Mouse (Mus musculus) layer of hippocampus, adult 18-20 months (tissue): ENCODE data around the gene Mdm2. TPM values are rescaled to one million over a fixed set of nuclear protein-coding genes. Genes with fewer than 3 reads are reported as not detected.

Source experiments
- DNase-seq, 2 experiments: peaks; one replicate each; pipeline ENCODE4 v3.0.0; 2022; ENCODE audit warnings: low spot score in 2 of 2
- total RNA-seq, 2 experiments: library from RNA; stranded (reverse); gene quantifications; 2 replicates each; pipeline ENCODE4 v1.2.3; 2021

Gene Mdm2
- total RNA-seq, 2 experiments from 2014 or later = 54.3 to 61.9 TPM

DNA sequence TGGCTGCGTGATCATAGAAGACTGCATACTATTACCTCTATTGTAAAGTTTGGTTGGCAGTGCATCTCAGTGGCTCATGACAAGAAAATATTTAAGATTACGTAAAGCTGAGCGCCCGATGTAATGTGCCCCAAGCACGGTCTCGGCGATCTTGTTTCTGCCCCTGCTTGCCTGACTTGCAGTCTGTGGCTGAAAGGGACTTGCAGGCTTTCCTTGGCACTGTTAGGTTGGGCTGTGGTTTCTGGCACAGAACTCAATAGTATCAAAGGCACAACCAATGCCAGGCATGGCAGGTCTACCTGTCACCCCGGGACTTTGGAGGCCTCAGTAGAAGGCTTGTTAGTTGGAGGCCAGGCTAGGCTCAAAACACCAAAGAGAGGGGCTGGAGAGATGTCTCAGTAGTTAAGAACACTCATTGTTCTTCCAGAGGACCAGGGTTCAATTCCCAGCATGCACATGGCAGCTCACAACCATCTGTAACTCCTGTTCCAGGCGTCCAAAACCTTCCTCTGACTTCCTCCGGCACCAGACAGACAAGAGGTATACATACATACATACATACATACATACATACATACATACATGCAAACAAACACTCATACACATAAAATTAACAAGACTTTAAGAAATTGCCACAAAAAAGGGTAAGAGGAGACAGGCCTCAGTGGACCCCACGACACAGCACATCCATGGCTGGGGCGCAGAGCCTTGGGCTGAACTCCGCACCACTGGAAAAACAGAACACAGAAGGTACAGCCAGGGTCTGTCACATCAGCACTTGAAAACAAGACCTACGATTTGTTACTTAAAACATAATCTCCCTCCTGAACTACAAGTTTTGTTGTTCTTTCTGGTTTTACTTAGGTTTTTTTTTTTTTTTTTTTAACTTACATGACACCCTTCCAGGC, 51.8 kb downstream of the Mdm2 start:
- no peak for DNase-seq

- no peak for DNase-seq
Observed at GRCm38 (mm10) chr10:117657659-117658306, 52.8 kb downstream of the Mdm2 start.

DNA sequence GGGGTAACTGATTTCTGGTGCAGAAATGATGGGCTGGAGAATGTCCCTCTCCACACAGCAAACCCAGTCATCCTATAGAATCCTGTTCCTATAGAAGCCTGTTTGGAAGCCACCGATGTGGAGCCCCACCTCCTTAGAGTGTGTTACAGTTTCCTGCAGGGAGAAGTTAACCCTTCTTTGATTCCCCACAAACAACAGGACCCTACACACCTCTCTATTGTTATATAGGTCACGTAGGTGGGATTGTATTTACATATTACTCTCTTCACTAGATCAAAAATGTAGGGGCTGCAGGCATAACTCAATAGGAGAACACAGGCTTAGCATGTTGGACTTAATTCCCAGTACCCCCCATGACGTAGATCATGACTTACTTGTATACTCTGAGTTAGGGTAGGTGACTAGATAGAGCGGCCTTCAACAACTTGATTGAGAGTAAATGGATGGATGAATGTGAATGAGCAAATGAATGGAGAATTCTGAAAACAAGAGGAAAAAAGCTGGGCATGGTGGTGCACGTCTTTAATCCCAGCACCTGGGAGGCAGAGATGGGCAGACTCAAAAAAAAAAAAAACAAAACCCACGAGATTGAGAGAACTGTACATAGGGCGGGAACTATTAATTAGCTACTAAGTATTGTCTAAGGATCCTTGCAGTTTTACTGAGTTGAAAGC, 53.4 kb downstream of the Mdm2 start:
- DNase-seq = no peak

GRCm38 (mm10) chr10:117656662-117656962, 53.9 kb downstream of the Mdm2 start:
- no peak for DNase-seq

GRCm38 (mm10) chr10:117655908-117656661, 54.5 kb downstream of the Mdm2 start:
- DNase-seq = no peak

GRCm38 (mm10) chr10:117655460-117655859, 55.1 kb downstream of the Mdm2 start:
- no peak for DNase-seq

DNA sequence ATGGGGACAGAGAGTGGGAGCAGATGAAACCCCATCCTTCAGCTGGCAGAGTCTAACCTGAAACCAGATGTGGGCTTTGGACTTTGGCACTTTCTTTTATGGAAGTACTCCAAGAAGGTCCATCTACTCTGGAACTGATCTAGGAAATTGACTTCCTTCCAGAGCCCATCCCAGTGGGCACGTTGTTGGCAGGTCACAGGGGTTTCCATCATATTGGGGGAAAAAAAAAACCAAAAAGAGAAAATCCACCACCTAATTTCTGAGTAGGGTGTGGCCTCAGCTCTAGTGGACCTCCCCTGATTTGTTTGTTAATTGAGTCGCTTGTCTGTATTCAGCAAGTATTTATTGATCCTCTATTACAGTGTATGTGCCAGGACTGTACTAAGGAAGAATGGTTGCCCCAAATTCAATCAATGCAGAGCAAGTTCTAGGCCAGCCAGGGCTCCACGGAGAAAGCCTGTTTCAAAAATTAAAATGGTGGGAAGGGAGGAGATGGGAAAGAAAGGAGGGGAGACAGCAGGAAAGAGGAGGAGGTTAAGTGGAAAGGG, 55.9 kb downstream of the Mdm2 start:
- DNase-seq = no peak

GRCm38 (mm10) chr10:117653779-117654173, 56.8 kb downstream of the Mdm2 start:
- DNase-seq = no peak

- no peak for DNase-seq
Observed at GRCm38 (mm10) chr10:117652930-117653778, 57.4 kb downstream of the Mdm2 start.

GRCm38 (mm10) chr10:117652378-117652774, 58.2 kb downstream of the Mdm2 start:
- DNase-seq = no peak

DNA sequence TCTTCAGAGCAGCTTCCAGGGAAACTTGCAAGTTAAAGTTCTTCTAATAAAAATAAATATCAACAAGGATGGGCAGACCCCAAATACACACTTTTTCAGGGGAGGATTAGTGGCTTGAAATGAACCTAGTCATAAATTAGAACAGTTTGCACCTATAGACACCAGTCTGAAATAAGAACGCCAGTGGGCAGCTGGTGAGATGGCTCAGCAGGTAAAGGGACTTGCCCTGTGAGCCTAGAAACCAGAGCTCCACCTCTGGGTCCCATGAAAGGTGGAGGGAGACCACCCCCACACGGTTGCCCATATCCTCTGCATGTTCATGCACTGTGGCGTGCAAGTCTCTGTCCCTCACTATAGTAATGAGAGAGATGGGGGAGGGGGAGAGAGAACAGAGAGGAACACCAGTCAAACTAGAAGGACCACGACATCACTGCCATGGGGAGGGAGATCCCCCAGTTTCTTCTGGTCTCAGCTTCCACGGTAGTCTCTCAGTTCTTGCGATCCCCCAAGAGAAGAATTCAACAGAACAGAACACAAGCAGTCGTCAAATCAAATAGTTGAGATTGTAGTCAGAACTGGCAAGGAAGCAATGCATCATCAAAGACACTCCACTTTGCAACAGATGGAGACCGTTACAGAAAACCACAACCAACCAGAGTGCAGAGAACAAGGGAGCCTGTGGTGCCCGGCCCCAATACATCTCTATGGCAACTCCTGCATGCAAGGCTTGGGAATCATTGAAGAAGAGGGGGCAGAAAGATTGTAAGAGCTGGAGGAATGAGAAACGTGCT, 58.8 kb downstream of the Mdm2 start:
- peak; percentile 56 to 68 for DNase-seq

GRCm38 (mm10) chr10:117650725-117651124, 59.8 kb downstream of the Mdm2 start:
- DNase-seq = no peak

DNA sequence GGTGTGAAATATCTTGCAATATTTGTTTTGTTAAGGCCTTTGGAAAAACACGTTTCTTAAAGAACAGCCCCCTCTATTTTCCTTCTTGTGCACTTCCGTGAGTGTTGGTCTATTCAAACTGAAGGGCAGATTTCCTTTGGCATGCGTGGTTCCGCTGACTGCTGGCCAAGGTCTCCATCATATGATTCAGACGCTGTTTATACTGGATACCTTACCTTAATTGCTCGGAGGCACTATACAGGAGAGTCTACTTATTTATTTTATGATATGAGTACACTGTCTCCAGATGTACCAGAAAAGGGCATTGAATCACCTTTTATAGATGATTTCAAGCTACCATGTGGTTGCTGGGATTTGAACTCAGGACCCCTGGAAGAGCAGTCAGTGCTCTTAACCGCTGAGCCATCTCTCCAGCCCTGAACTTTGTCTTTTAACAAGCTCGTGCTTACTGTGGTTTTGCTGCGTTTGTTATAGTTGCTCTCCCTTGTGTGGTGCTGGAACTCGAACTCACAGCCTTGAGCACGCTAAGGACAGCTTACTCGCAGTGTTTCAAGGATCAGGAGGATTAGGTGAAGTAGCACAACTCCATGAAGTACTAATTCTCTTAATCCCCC, 60.4 kb downstream of the Mdm2 start:
- no peak for DNase-seq

- no peak for DNase-seq
Observed at GRCm38 (mm10) chr10:117649292-117650041, 61.1 kb downstream of the Mdm2 start.

GRCm38 (mm10) chr10:117648643-117649042, 61.9 kb downstream of the Mdm2 start:
- DNase-seq = no peak

GRCm38 (mm10) chr10:117647964-117648472, 62.5 kb downstream of the Mdm2 start:
- no peak for DNase-seq

DNA sequence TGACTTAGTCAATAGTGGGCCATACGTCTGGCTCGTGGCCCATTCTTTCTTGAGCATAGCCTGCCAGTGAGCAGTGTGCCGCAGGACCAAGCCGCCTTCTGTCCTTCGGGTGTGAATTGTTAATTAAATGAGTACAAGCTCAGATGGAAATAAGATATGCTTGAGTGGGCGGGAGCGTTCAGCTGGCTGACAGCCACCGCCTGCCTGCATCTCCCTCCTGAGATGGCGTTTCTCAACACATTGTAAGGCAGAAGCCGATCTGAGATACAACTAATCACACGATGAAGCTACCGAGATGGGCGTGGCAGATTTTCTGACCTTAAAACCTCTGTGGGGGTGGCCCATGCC, 63.4 kb downstream of the Mdm2 start:
- DNase-seq = peak; percentile 70 to 79
